Mouse (Mus musculus) adrenal gland (tissue): ENCODE results near the gene Vmn1r135.
"Not testable (repeated sequence)": the region's sequence is repeated elsewhere in the genome, so short reads cannot be mapped to it uniquely, and the experiment has no call there.

Experiments used
- intact Hi-C: fragments of 180-260 bp; cut with DNase I; formaldehyde crosslinking; loops from one replicate; pipeline ENCODE4 v1.15.1; 2025
- long read RNA-seq, 2 experiments: library from polyadenylated mRNA; unstranded; transcript quantifications; one replicate each; pipeline ENCODE4 v2.0.0; 2020; ENCODE audit warnings: borderline replicate concordance in 1 of 2; ENCODE audit not compliant: insufficient replicate concordance in 1 of 2

The Vmn1r135 gene
- long read RNA-seq, experiment 1, result 0 reads
- long read RNA-seq, experiment 2, result 0 reads

- intact Hi-C loops, result not testable (repeated sequence)
Measured at GRCm38 (mm10) chr7:21832051-21832450, at the start of gene Vmn1r135. TSS of gene Vmn1r135 (plus strand) at chr7:21832351.

GRCm38 (mm10) chr7:21796628-21797027 is 35.5 kb upstream of the Vmn1r135 start, which contains the start of gene Gm4177:
TSS of gene Gm4177 (minus strand) at chr7:21796728.
- intact Hi-C loops, result not testable (repeated sequence)

GRCm38 (mm10) chr7:21844167-21844566 is 12.0 kb downstream of the Vmn1r135 start, which contains the start of gene Gm5725:
TSS of gene Gm5725 (minus strand) at chr7:21844267.
- intact Hi-C loops, result not testable (repeated sequence)
